Mouse (Mus musculus): ENCODE measurements at regions not wholly inside any gene's neighbourhood (a gene's known extent, or its start where the extent isn't known, plus 50 kb on each side); places are given as distances from the start of the nearest gene placed in this dataset.

DNA sequence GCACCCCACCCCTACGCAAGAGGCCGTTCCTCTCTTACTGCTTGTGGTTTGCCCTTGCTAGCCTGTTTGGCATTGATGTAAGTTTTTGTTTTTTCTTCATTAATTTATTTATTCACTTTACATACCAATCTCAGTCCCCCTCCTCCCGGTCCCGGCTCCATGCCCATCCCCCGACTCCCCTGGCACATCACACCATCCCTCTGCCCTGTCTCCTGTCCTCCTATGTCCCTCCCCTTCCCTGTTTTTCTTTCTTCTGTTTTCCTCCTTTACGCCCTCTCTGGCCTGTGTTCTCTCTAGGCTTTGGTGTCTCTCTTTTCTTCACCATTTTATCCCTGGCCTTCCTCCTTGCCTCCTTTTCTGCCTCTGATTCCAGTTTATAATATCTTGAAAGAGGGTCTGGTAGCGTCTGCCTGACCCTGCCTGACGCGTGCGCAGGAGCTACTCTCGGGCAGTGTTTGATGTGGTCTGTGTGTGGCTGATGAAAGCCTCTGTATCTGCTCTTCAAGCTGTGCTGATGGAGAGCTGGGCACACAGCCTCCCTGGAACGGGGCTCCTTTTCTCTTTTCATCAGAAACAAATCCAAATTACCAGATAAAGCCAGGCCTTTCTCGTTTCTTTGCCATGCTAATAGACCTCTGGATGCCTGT is 172.0 kb upstream of the Camk1g start:
- no peak for TF ChIP-seq POLR2A (IDR thresholded peaks at IDR 0.05; ENCODE audit: borderline replicate concordance, insufficient read depth, low read length)
- no peak for TF ChIP-seq CTCF (IDR thresholded peaks at IDR 0.05; ENCODE audit: borderline replicate concordance, insufficient read depth, low read depth, low read length)
